23 mouse cellular contexts compared by ENCODE assay signal in genomic region chr13:63418148-63418547, GRCm38 (mm10).
DNase-seq lines count a peak whose midpoint lies in the region; ATAC-seq and TF ChIP-seq lines count a peak whose summit lies in the region.
"Had no signal": no experiment of that assay in that cellular context is flagged by ENCODE, and none has a peak within 500 bp of the region (broad histone marks: within the 10 kb centered on the region; RNA-seq: fewer than 3 reads in every experiment).

No protein-coding gene starts in this region.

- no peak overlapping the region for H3K4me2 ChIP-seq in midbrain, postnatal 0 days (ENCODE audit: low read depth, low read length, poor library complexity, severe bottlenecking)
- H3K4me2 ChIP-seq: hindbrain, embryonic 14.5 days; neural tube, embryonic 13.5 days had no signal

- H3K9ac ChIP-seq in midbrain, postnatal 0 days (replicated peaks; ENCODE audit: low read length, poor library complexity, severe bottlenecking), result no peak overlapping the region
- H3K9ac ChIP-seq: hindbrain, embryonic 14.5 days; neural tube, embryonic 13.5 days had no signal

- H3K36me3 ChIP-seq in midbrain, postnatal 0 days (ENCODE audit: insufficient read depth, low read length), result no peaks in the 10 kb centered on the region
- H3K36me3 ChIP-seq in midbrain, embryonic 10.5 days, result no peaks in the 10 kb centered on the region
- H3K36me3 ChIP-seq: embryonic facial prominence, embryonic 10.5 days; forebrain, embryonic 10.5 days; heart, embryonic 10.5 days; neural tube, embryonic 13.5 days had no signal

- WGBS in midbrain, postnatal 0 days, result 80% methylated on average over 2 of the region's 2 CpGs
- WGBS in midbrain, embryonic 10.5 days, result 84% methylated on average over 2 of the region's 2 CpGs

- no peaks in the 10 kb centered on the region for H3K27me3 ChIP-seq in midbrain, postnatal 0 days (ENCODE audit: insufficient read depth, low read length)
- H3K27me3 ChIP-seq in midbrain, embryonic 10.5 days (ENCODE audit: low read depth, poor library complexity, severe bottlenecking), result no peaks in the 10 kb centered on the region
- H3K27me3 ChIP-seq: neural tube, embryonic 13.5 days had no signal

- DNase-seq in CD4-positive, CD25-positive, alpha-beta regulatory T cell, adult 2 months (ENCODE audit: low read depth, low spot score), result peak; percentile 24
- no peak for DNase-seq in layer of hippocampus, adult 2 months (ENCODE audit: low spot score in 2 of 2)
- no peak for DNase-seq in layer of hippocampus, postnatal 25 days (ENCODE audit: extremely low spot score in 1 of 2, low spot score in 1 of 2)
- no peak for DNase-seq in midbrain, postnatal 0 days (ENCODE audit: low spot score)
- no peak for DNase-seq in midbrain, embryonic 10.5 days (ENCODE audit: low spot score)
- DNase-seq in embryo, embryonic 9.5 days (ENCODE audit: extremely low spot score), result no peak
- DNase-seq: adrenal gland, postnatal 25 days; cerebellum, adult 9-10 months; gastrocnemius, postnatal 36 days; heart, postnatal 4 days; kidney, adult 18-20 months; kidney, postnatal 14 days; lung, postnatal 10 days; midbrain, embryonic 14.5 days; thymus, postnatal 25 days had no signal

- H3K4me1 ChIP-seq in midbrain, postnatal 0 days (ENCODE audit: insufficient read depth, low read length), result no peaks in the 10 kb centered on the region
- no peaks in the 10 kb centered on the region for H3K4me1 ChIP-seq in midbrain, embryonic 10.5 days
- H3K4me1 ChIP-seq: forebrain, embryonic 10.5 days; neural tube, embryonic 13.5 days had no signal

- H3K9me3 ChIP-seq in midbrain, postnatal 0 days (ENCODE audit: low read length), result no peaks in the 10 kb centered on the region
- H3K9me3 ChIP-seq in midbrain, embryonic 10.5 days (replicated peaks), result no peaks in the 10 kb centered on the region
- H3K9me3 ChIP-seq: embryonic facial prominence, embryonic 10.5 days; forebrain, embryonic 10.5 days; heart, embryonic 10.5 days; neural tube, embryonic 13.5 days had no signal

- ATAC-seq in CD4-positive, CD25-positive, alpha-beta regulatory T cell, adult 4 months, result no peak
- no peak for ATAC-seq in midbrain, postnatal 0 days (ENCODE audit: low FRiP score)
- ATAC-seq: inflammation-experienced regulatory T-cells, adult 6 months had no signal

- no peak overlapping the region for H3K4me3 ChIP-seq in layer of hippocampus, adult 2 months
- no peak overlapping the region for H3K4me3 ChIP-seq in midbrain, postnatal 0 days (ENCODE audit: low read depth, low read length)
- no peak overlapping the region for H3K4me3 ChIP-seq in midbrain, embryonic 10.5 days
- H3K4me3 ChIP-seq: embryonic facial prominence, embryonic 10.5 days; forebrain, embryonic 10.5 days; heart, embryonic 10.5 days; myocyte; neural tube, embryonic 13.5 days had no signal

- TF ChIP-seq CTCF in layer of hippocampus, adult 2 months (conservative IDR thresholded peaks at IDR 0.05), result peak; percentile 62
- peak; percentile 33; the same call in 1 of the 2 replicates for TF ChIP-seq CTCF in midbrain, postnatal 0 days (IDR thresholded peaks at IDR 0.05)

- H3K27ac ChIP-seq in layer of hippocampus, adult 2 months, result no peak overlapping the region
- no peak overlapping the region for H3K27ac ChIP-seq in midbrain, postnatal 0 days (ENCODE audit: low read depth, low read length)
- H3K27ac ChIP-seq in midbrain, embryonic 10.5 days (replicated peaks), result no peak overlapping the region
- H3K27ac ChIP-seq: embryonic facial prominence, embryonic 10.5 days; forebrain, embryonic 10.5 days; heart, embryonic 10.5 days; hindbrain, embryonic 14.5 days; neural tube, embryonic 13.5 days had no signal
